Mouse (Mus musculus) regulatory T cell (primary cell): ENCODE measurements around the gene Zfp936.
"Not testable (repeated sequence)": the region's sequence is repeated elsewhere in the genome, so short reads cannot be mapped to it uniquely, and the experiment has no call there.

Source experiments
- in situ Hi-C: fragments of 300-600 bp; cut with MboI, MseI; formaldehyde crosslinking; loops from one replicate; pipeline ENCODE4 v1.15.1; 2025; ENCODE audit warnings: high pct_unique_total_duplicates

Gene Zfp936

GRCm38 (mm10) chr7:43113929-43114328 lies at the start of gene Zfp936:
TSS of gene Zfp936 (plus strand) at chr7:43114229.
- in situ Hi-C loops, result not testable (repeated sequence)

- in situ Hi-C loops, result no loop called here
Measured at GRCm38 (mm10) chr7:43077831-43078230, 36.2 kb upstream of the Zfp936 start.

- in situ Hi-C loops, result loop anchor here (5.0 kb wide), 1 partner anchor 69 kb away; no protein-coding TSS in a partner anchor
Measured at GRCm38 (mm10) chr7:43128691-43129090, 14.7 kb downstream of the Zfp936 start.

- in situ Hi-C loops, result not testable (repeated sequence)
Measured at GRCm38 (mm10) chr7:43164121-43164520, 50.1 kb downstream of the Zfp936 start.

- in situ Hi-C loops, result not testable (repeated sequence)
Measured at GRCm38 (mm10) chr7:43167101-43167500, 53.1 kb downstream of the Zfp936 start.

GRCm38 (mm10) chr7:43167811-43168210 lies 53.8 kb downstream of the Zfp936 start:
- in situ Hi-C loops, result not testable (repeated sequence)

- in situ Hi-C loops, result not testable (repeated sequence)
Measured at GRCm38 (mm10) chr7:43168212-43168611, 54.2 kb downstream of the Zfp936 start.

- in situ Hi-C loops, result loop anchor here (25.0 kb wide), 1 partner anchor 1190 kb away; no protein-coding TSS in a partner anchor
Measured at GRCm38 (mm10) chr7:43177003-43177702, 63.1 kb downstream of the Zfp936 start.

- in situ Hi-C loops, result not testable (repeated sequence)
Measured at GRCm38 (mm10) chr7:43213781-43214180, 99.8 kb downstream of the Zfp936 start.
